Mouse (Mus musculus) lung, embryonic 14.5 days (tissue): ENCODE data around the gene Rrp9. TPM values are rescaled to one million over a fixed set of nuclear protein-coding genes. Genes with fewer than 3 reads are reported as not detected.
"Not testable (repeated sequence)": the region's sequence is repeated elsewhere in the genome, so short reads cannot be mapped to it uniquely, and the experiment has no call there.

Source experiments
- ATAC-seq: fragments of 200-750 bp; cut with Nextera tagmentation; 2 replicates; pipeline ENCODE4 v1.8.0; 2017; ENCODE audit warnings: mild to moderate bottlenecking, moderate TSS enrichment, moderate library complexity; ENCODE audit not compliant: insufficient read depth
- DNase-seq: peaks from one replicate; pipeline ENCODE4 v3.0.0-alpha.2; 2015
- H3K27ac ChIP-seq: fragments of 300-500 bp; sonication (generic); 2 replicates; pipeline ENCODE4 v1.5.1; 2014; ENCODE audit warnings: low read depth, mild to moderate bottlenecking, moderate library complexity
- H3K27me3 ChIP-seq: fragments of 300-500 bp; sonication (generic); 2 replicates; pipeline ENCODE4 v1.6.1; 2014; ENCODE audit warnings: low read length, control low read depth; ENCODE audit not compliant: insufficient read depth
- H3K36me3 ChIP-seq: fragments of 300-500 bp; sonication (generic); 2 replicates; pipeline ENCODE4 v1.6.1; 2014; ENCODE audit warnings: control low read depth; ENCODE audit not compliant: insufficient read depth
- H3K4me1 ChIP-seq: fragments of 300-500 bp; sonication (generic); 2 replicates; pipeline ENCODE4 v1.6.1; 2014; ENCODE audit warnings: antibody characterized with exemption, control low read depth; ENCODE audit not compliant: insufficient read depth
- H3K4me2 ChIP-seq: fragments of 300-500 bp; sonication (generic); 2 replicates; pipeline ENCODE4 v1.6.1; 2014; ENCODE audit warnings: mild to moderate bottlenecking
- H3K4me3 ChIP-seq: fragments of 300-500 bp; sonication (generic); 2 replicates; pipeline ENCODE4 v1.5.1; 2014; ENCODE audit warnings: low read depth, low read length
- H3K9ac ChIP-seq: fragments of 300-500 bp; sonication (generic); 2 replicates; pipeline ENCODE4 v1.6.1; 2014
- H3K9me3 ChIP-seq: fragments of 300-500 bp; sonication (generic); 2 replicates; pipeline ENCODE4 v1.6.1; 2016; ENCODE audit warnings: low read depth, low read length, control low read depth
- CTCF ChIP-seq: IDR thresholded peaks from 2 replicates; pipeline ENCODE4 v1.5.1; 2016; ENCODE audit warnings: antibody characterized with exemption, low read depth
- WGBS: fragments of 180-500 bp; shearing (Covaris S2); extraction: QIAGEN DNeasy Blood & Tissue Kit; methylation state at CpG from one replicate; pipeline ENCODE4 v1.1.7; 2014; 5-methylcytosine and 5-hydroxymethylcytosine counted together
- polyA plus RNA-seq: library from polyadenylated mRNA; unstranded; fragments of >200 nt; fragmentation: Nextera tagmentation; extraction: Ambion mirVana; gene quantifications from 2 replicates; pipeline ENCODE4 v1.2.1, GENCODE M21; 2014

Rrp9 gene
- polyA plus RNA-seq, 1 experiment from 2014 or later = 52.7 TPM

DNA sequence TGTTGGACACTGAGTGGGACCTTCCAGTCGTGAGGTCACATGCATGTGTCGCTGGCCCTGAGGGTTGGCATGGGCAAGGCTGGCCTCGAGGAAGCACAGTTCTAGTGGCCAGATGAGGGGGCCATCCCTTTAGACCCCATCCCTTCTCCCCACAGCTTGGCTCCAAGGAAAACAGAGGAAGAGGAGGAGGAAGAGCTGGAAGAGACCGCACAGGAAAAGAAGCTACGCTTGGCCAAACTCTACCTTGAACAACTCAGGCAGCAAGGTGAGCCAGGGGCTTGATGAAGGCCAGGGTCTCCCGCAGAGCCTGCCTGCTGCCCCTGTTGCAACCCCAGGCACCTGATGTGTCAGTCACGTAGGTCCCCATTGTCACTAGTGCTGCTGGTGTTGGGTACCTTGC, 4.8 kb downstream of the Rrp9 start:
- Histone ChIP-seq H3K4me3 (no peak overlapping the region), H3K27me3 (no peaks in the 10 kb centered on the region), H3K4me1 (0 out of 2 replicates have a peak, but pooled peaks cover 9% of the 10 kb centered on the region), H3K4me2 (no peak overlapping the region), H3K36me3 (peaks cover 46% of the 10 kb centered on the region), H3K9ac (no peak overlapping the region), H3K9me3 (no peaks in the 10 kb centered on the region), H3K27ac (no peak overlapping the region)
- 92% methylated on average over 7 of the region's 7 CpGs for WGBS
- no peak for TF ChIP-seq CTCF
- no peak for DNase-seq
- ATAC-seq = no peak

DNA sequence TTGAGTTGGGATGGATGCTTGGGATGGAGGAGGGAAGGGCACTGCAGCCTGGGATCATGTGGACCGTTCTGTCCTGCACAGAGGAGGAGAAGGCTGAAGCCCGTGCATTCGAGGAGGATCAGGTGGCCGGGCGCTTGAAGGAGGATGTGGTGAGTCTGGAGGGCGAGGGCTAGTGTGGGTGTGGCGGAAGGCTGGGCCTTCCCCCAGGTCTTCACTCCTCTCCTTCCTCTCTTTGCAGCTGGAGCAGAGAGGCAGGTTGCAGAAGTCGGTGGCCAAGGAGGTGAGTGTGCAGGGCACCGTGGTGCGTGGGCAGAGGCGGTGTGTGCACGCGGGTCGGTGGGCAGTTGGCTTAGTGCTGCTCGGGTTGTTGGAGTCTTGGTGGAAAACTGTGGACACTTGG, 5.3 kb downstream of the Rrp9 start:
- no peak overlapping the region for H3K27ac ChIP-seq
- H3K4me2 ChIP-seq = no peak overlapping the region
- no peak overlapping the region for H3K4me3 ChIP-seq
- no peak overlapping the region for H3K9ac ChIP-seq
- peaks cover 51% of the 10 kb centered on the region for H3K36me3 ChIP-seq
- ATAC-seq (no peak), DNase-seq (no peak)
- no peaks in the 10 kb centered on the region for H3K9me3 ChIP-seq
- 0 out of 2 replicates have a peak, but pooled peaks cover 7% of the 10 kb centered on the region for H3K4me1 ChIP-seq
- 96% methylated on average over 15 of the region's 15 CpGs for WGBS
- TF ChIP-seq CTCF = no peak
- no peaks in the 10 kb centered on the region for H3K27me3 ChIP-seq

DNA sequence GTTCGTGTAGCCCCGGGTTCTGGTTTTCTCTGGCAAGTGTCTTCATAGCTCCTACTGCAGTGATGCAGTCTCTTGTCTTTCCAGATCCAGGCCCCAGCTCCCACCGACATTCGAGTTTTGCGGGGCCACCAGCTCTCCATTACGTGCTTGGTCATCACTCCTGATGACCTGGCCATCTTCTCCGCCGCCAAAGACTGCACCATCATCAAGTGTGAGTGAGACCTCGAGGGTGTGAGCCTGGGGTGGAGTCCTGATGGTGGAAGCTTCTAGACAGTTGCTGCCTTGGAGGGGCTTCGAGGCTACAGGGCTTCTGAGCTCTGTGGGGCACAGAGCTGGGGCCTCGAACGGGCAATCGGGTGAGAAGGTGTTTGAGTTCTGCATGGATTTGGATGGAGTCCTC, 5.9 kb downstream of the Rrp9 start:
- DNase-seq = no peak
- no peak overlapping the region for H3K9ac ChIP-seq
- TF ChIP-seq CTCF = no peak
- no peak overlapping the region for H3K4me2 ChIP-seq
- ATAC-seq = no peak
- H3K27ac ChIP-seq = no peak overlapping the region
- peaks cover 56% of the 10 kb centered on the region for H3K36me3 ChIP-seq
- no peaks in the 10 kb centered on the region for H3K27me3 ChIP-seq
- no peaks in the 10 kb centered on the region for H3K9me3 ChIP-seq
- H3K4me3 ChIP-seq = no peak overlapping the region
- 86% methylated on average over 13 of the region's 13 CpGs for WGBS
- 0 out of 2 replicates have a peak, but pooled peaks cover 2% of the 10 kb centered on the region for H3K4me1 ChIP-seq

DNA sequence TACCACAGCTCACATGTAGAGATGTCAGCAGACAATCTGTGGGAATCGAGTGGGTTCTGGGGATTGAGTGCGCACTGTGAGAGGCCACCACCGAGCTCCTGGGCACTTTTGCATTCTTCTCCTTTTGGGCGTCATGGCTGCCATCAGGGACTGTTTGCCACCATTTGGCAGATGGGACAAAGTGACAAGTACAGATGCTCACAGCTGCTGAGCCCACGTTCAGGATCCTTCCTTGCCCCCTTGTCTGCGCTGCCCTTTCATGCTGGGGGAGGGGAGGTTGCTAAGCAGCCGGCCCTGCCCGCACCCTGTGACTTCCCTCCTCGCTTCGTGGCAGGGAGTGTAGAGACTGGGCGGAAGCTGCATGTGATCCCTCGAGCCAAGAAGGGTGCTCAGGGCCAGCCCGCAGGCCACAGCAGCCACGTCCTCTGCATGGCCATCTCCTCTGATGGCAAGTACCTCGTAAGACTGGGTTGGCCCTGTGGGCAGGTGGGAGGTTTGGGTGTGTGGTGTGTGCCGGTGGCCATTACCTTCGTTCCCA, 6.9 kb downstream of the Rrp9 start:
- no peak for TF ChIP-seq CTCF
- H3K27me3 ChIP-seq = no peaks in the 10 kb centered on the region
- H3K9me3 ChIP-seq = no peaks in the 10 kb centered on the region
- ATAC-seq (no peak), DNase-seq (no peak)
- H3K36me3 ChIP-seq = peaks cover 56% of the 10 kb centered on the region
- WGBS = 85% methylated on average over 17 of the region's 17 CpGs
- H3K4me1 ChIP-seq = 0 out of 2 replicates have a peak, but pooled peaks cover 2% of the 10 kb centered on the region
- H3K27ac ChIP-seq = no peak overlapping the region
- H3K4me2 ChIP-seq = no peak overlapping the region
- no peak overlapping the region for H3K4me3 ChIP-seq
- no peak overlapping the region for H3K9ac ChIP-seq

DNA sequence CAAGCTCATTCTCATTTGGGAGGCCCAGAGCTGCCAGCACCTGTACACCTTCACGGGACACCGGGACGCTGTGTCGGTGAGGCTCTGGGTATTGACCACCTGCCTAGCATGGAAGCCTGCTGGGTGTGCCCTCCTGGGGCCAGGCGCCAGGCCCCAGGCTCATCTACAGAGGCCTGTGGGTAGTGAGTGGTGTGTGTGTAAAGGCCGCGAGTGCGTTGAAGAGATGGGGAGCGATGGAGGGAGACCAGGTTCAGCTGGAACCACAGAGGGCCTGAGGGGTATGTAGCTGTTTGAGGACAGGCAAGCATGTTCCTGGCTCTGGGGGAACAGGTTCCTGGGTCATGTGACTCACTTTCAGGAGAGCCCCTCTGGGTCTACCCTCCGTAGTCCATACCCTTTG, 7.4 kb downstream of the Rrp9 start:
- DNase-seq = no peak
- no peak overlapping the region for H3K4me2 ChIP-seq
- peaks cover 56% of the 10 kb centered on the region for H3K36me3 ChIP-seq
- no peak for ATAC-seq
- H3K4me1 ChIP-seq = 0 out of 2 replicates have a peak, but pooled peaks cover under 1% of the 10 kb centered on the region
- TF ChIP-seq CTCF = no peak
- WGBS = 91% methylated on average over 10 of the region's 10 CpGs
- no peaks in the 10 kb centered on the region for H3K9me3 ChIP-seq
- no peaks in the 10 kb centered on the region for H3K27me3 ChIP-seq
- no peak overlapping the region for H3K9ac ChIP-seq
- no peak overlapping the region for H3K4me3 ChIP-seq
- no peak overlapping the region for H3K27ac ChIP-seq

DNA sequence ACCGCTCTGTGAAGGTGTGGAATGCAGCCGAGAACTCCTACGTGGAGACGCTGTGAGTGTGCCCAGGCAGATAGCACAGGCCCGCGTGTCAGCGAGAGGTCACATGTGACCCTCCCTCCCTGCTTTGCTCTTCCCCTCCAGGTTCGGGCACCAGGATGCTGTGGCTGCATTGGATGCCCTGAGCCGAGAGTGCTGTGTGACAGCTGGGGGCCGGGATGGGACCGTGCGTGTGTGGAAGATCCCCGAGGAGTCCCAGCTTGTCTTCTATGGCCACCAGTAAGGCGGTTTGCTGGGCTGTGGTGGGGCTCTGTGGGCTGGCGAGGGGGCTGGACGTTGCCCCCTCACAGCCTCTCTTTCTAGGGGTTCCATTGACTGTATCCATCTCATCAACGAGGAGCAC, 7.8 kb downstream of the Rrp9 start:
- ATAC-seq (no peak), DNase-seq (no peak)
- 88% methylated on average over 17 of the region's 17 CpGs for WGBS
- Histone ChIP-seq H3K4me2 (no peak overlapping the region), H3K27ac (no peak overlapping the region), H3K9me3 (no peaks in the 10 kb centered on the region), H3K36me3 (peaks cover 56% of the 10 kb centered on the region), H3K4me1 (no peaks in the 10 kb centered on the region), H3K4me3 (no peak overlapping the region), H3K27me3 (no peaks in the 10 kb centered on the region), H3K9ac (no peak overlapping the region)
- no peak for TF ChIP-seq CTCF

DNA sequence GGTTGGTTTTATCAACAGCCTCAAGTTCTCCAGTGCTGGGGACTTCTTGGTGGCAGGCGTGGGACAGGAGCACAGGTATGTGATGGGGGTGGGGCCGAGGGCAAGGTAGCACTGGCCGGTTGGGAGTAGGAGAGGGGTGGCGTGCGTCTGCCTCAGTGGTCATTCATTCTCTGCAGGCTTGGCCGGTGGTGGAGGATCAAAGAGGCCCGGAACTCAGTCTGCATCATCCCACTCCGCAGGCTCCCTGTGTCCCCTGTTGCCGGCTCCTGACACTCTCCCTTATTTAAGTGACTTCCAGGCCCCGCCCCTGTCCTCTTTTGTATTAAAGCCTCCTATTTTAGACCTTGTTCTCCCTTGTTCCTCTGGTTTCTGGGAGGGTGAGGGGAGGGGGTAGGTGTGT, 9.3 kb downstream of the Rrp9 start:
- H3K27me3 ChIP-seq = no peaks in the 10 kb centered on the region
- H3K27ac ChIP-seq = no peak overlapping the region
- whole genome bisulfite sequencing = 79% methylated on average over 10 of the region's 10 CpGs
- no peak overlapping the region for H3K9ac ChIP-seq
- H3K4me1 ChIP-seq = no peaks in the 10 kb centered on the region
- H3K36me3 ChIP-seq = peaks cover 56% of the 10 kb centered on the region
- TF ChIP-seq CTCF = no peak
- no peak overlapping the region for H3K4me3 ChIP-seq
- no peak overlapping the region for H3K4me2 ChIP-seq
- ATAC-seq = no peak
- H3K9me3 ChIP-seq = no peaks in the 10 kb centered on the region
- DNase-seq = no peak

DNA sequence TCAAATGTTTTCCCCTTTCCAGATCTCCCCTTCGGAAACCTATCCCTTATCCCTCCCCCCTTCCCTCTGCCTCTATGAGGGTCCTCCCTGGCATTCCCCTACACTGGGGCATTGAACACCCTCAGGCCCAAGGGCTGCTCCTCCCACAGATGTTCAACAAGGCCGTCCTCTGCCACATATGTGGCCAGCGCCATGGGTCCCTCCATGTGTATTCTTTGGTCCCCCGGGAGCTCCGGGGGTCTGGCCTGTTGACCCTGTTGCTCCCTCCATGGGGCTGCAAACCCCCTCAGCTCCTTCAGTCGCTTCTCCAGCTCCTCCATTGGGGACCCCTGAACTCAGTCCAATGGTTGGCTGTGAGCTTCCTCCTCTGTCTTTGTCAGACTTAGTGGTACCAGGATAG, 11.8 kb downstream of the Rrp9 start:
- H3K36me3 ChIP-seq = peaks cover 39% of the 10 kb centered on the region
- H3K4me1 ChIP-seq, H3K9ac ChIP-seq, H3K9me3 ChIP-seq, H3K27me3 ChIP-seq, H3K4me2 ChIP-seq, ATAC-seq, H3K4me3 ChIP-seq, H3K27ac ChIP-seq, DNase-seq: not testable (repeated sequence)
- WGBS = 76% methylated on average over 6 of the region's 6 CpGs
